Comparison of ENCODE assay signal across 11 mouse cellular contexts in the genomic region with DNA sequence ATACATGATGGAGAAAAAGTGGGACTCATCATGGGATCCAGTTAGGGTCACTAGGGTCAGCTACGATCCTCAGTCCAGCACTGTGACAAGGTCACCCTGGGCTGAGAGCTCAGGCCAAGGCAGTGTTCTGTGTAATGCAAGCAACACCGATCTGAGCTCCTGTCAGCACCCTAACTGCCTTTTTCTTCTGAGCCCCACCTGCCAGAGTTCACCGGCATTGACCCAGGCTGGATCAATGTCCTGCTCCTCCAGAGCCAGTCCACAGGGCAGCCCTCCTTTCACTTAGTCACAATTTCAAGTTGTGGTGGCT. TPM values are rescaled to one million over a fixed set of nuclear protein-coding genes. Genes with fewer than 3 reads are reported as not detected.
DNase-seq lines count a peak whose midpoint lies in the region; ATAC-seq lines count a peak whose summit lies in the region.
"Had no signal": no experiment of that assay in that cellular context is flagged by ENCODE, and none has a peak within 500 bp of the region (broad histone marks: within the 10 kb centered on the region; RNA-seq: fewer than 3 reads in every experiment).

No protein-coding gene starts in this region.

- 0 out of 2 replicates have a peak, but pooled peaks have one; percentile 5 for ATAC-seq in intestine, embryonic 14.5 days (replicated peaks; ENCODE audit: low FRiP score, low TSS enrichment, low read depth)
- ATAC-seq in intestine, embryonic 15.5 days, result no peak; the same call in 1 of the 2 replicates
- ATAC-seq in embryonic facial prominence, embryonic 14.5 days (ENCODE audit: low read depth), result no peak
- peak; percentile 4 for ATAC-seq in hindbrain, embryonic 12.5 days (ENCODE audit: low FRiP score)
- ATAC-seq in midbrain, embryonic 13.5 days, result no peak; the same call in 1 of the 2 replicates
- ATAC-seq in erythroid progenitor cell, adult 5-6 weeks (replicated peaks; ENCODE audit: low FRiP score, poor library complexity, severe bottlenecking), result no peak

- H3K36me3 ChIP-seq in intestine, embryonic 14.5 days (ENCODE audit: control insufficient read depth, insufficient read depth, low read length), result peaks cover 13% of the 10 kb centered on the region; the same call in 1 of the 2 replicates
- 0 out of 2 replicates have a peak, but pooled peaks cover 1% of the 10 kb centered on the region for H3K36me3 ChIP-seq in intestine, embryonic 15.5 days
- H3K36me3 ChIP-seq in embryonic facial prominence, embryonic 14.5 days (ENCODE audit: control insufficient read depth, insufficient read depth, low read length), result peaks cover 23% of the 10 kb centered on the region
- peaks cover 11% of the 10 kb centered on the region for H3K36me3 ChIP-seq in hindbrain, embryonic 12.5 days
- H3K36me3 ChIP-seq in midbrain, embryonic 13.5 days, result peaks cover 15% of the 10 kb centered on the region

- H3K9ac ChIP-seq in intestine, embryonic 14.5 days (ENCODE audit: low read length), result no peak overlapping the region
- no peak overlapping the region for H3K9ac ChIP-seq in intestine, embryonic 15.5 days
- peak overlapping the region; percentile 80; the same call in 1 of the 2 replicates for H3K9ac ChIP-seq in embryonic facial prominence, embryonic 14.5 days (ENCODE audit: low read depth, low read length)
- H3K9ac ChIP-seq in hindbrain, embryonic 12.5 days, result no peak overlapping the region
- peak overlapping the region; percentile 93; the same call in 1 of the 2 replicates for H3K9ac ChIP-seq in midbrain, embryonic 13.5 days (replicated peaks)

- peak overlapping the region; percentile 77 for H3K4me2 ChIP-seq in intestine, embryonic 14.5 days (ENCODE audit: low read length)
- no peak overlapping the region for H3K4me2 ChIP-seq in intestine, embryonic 15.5 days (replicated peaks)
- H3K4me2 ChIP-seq in embryonic facial prominence, embryonic 14.5 days (ENCODE audit: low read depth, low read length), result peak overlapping the region; percentile 78
- H3K4me2 ChIP-seq in hindbrain, embryonic 12.5 days (replicated peaks), result peak overlapping the region; percentile 90
- peak overlapping the region; percentile 92 for H3K4me2 ChIP-seq in midbrain, embryonic 13.5 days (replicated peaks)

- WGBS in intestine, embryonic 14.5 days, result 70% methylated on average over 3 of the region's 3 CpGs
- 73% methylated on average over 3 of the region's 3 CpGs for WGBS in intestine, embryonic 15.5 days
- 70% methylated on average over 3 of the region's 3 CpGs for WGBS in embryonic facial prominence, embryonic 14.5 days
- 79% methylated on average over 3 of the region's 3 CpGs for WGBS in hindbrain, embryonic 12.5 days
- 84% methylated on average over 3 of the region's 3 CpGs for WGBS in midbrain, embryonic 13.5 days

- H3K9me3 ChIP-seq in intestine, embryonic 14.5 days (ENCODE audit: control insufficient read depth, low read length), result no peaks in the 10 kb centered on the region
- no peaks in the 10 kb centered on the region for H3K9me3 ChIP-seq in intestine, embryonic 15.5 days
- no peaks in the 10 kb centered on the region for H3K9me3 ChIP-seq in embryonic facial prominence, embryonic 14.5 days (ENCODE audit: control insufficient read depth, low read length)
- H3K9me3 ChIP-seq in hindbrain, embryonic 12.5 days (replicated peaks), result no peaks in the 10 kb centered on the region
- H3K9me3 ChIP-seq in midbrain, embryonic 13.5 days, result no peaks in the 10 kb centered on the region

- no peaks in the 10 kb centered on the region for H3K27me3 ChIP-seq in intestine, embryonic 14.5 days (replicated peaks; ENCODE audit: control insufficient read depth, insufficient read depth, low read length)
- no peaks in the 10 kb centered on the region for H3K27me3 ChIP-seq in intestine, embryonic 15.5 days (replicated peaks)
- no peaks in the 10 kb centered on the region for H3K27me3 ChIP-seq in embryonic facial prominence, embryonic 14.5 days (replicated peaks; ENCODE audit: control insufficient read depth, insufficient read depth, low read length)
- H3K27me3 ChIP-seq in hindbrain, embryonic 12.5 days, result no peaks in the 10 kb centered on the region
- no peaks in the 10 kb centered on the region for H3K27me3 ChIP-seq in midbrain, embryonic 13.5 days

- DNase-seq in intestine, embryonic 14.5 days (ENCODE audit: low spot score), result no peak
- DNase-seq in embryonic facial prominence, embryonic 14.5 days (ENCODE audit: low spot score), result no peak
- no peak for DNase-seq in MN1 (ENCODE audit: low spot score)
- no peak for DNase-seq in cerebellum, postnatal 36 days

- peak overlapping the region; percentile 66; the same call in 1 of the 2 replicates for H3K4me3 ChIP-seq in intestine, embryonic 14.5 days (ENCODE audit: low read depth, low read length)
- no peak overlapping the region for H3K4me3 ChIP-seq in intestine, embryonic 15.5 days (replicated peaks)
- peak overlapping the region; percentile 62; the same call in 1 of the 2 replicates for H3K4me3 ChIP-seq in embryonic facial prominence, embryonic 14.5 days (ENCODE audit: low read depth, low read length)
- no peak overlapping the region for H3K4me3 ChIP-seq in hindbrain, embryonic 12.5 days
- H3K4me3 ChIP-seq in midbrain, embryonic 13.5 days (replicated peaks), result peak overlapping the region; percentile 86

- 0 out of 2 replicates have a peak overlapping the region, but pooled peaks have one; percentile 18 for H3K27ac ChIP-seq in intestine, embryonic 14.5 days (ENCODE audit: low read depth)
- H3K27ac ChIP-seq in intestine, embryonic 15.5 days, result no peak overlapping the region; the same call in 1 of the 2 replicates
- H3K27ac ChIP-seq in embryonic facial prominence, embryonic 14.5 days (replicated peaks; ENCODE audit: low read depth, low read length), result peak overlapping the region; percentile 44; the same call in 1 of the 2 replicates
- H3K27ac ChIP-seq in hindbrain, embryonic 12.5 days, result peak overlapping the region; percentile 88
- H3K27ac ChIP-seq in midbrain, embryonic 13.5 days, result peak overlapping the region; percentile 86

- H3K4me1 ChIP-seq in intestine, embryonic 14.5 days (replicated peaks; ENCODE audit: control insufficient read depth, insufficient read depth, low read length), result peaks cover 30% of the 10 kb centered on the region
- H3K4me1 ChIP-seq in intestine, embryonic 15.5 days (replicated peaks), result peaks cover 42% of the 10 kb centered on the region
- H3K4me1 ChIP-seq in embryonic facial prominence, embryonic 14.5 days (ENCODE audit: control insufficient read depth, insufficient read depth, low read length), result peaks cover 42% of the 10 kb centered on the region
- H3K4me1 ChIP-seq in hindbrain, embryonic 12.5 days, result peaks cover 71% of the 10 kb centered on the region
- peaks cover 89% of the 10 kb centered on the region for H3K4me1 ChIP-seq in midbrain, embryonic 13.5 days (replicated peaks)

RNA-seq across cellular contexts. Expression of a gene that starts 13.2 kb away (rescaled TPM):
- polyA plus RNA-seq in intestine, embryonic 14.5 days (2014; fragmentation: Nextera tagmentation; extraction: Ambion mirVana), result 21.4 and 22.6 TPM in 2 replicates
- 17.6 and 18.9 TPM in 2 replicates for polyA plus RNA-seq in intestine, embryonic 15.5 days (2015; fragmentation: Nextera tagmentation; extraction: Ambion mirVana)
- polyA plus RNA-seq in embryonic facial prominence, embryonic 14.5 days (2014; fragmentation: Nextera tagmentation; extraction: Ambion mirVana), result 40.3 and 40.9 TPM in 2 replicates
- polyA plus RNA-seq in hindbrain, embryonic 12.5 days (2016; fragmentation: Nextera tagmentation; extraction: Ambion mirVana), result 70.8 and 74.1 TPM in 2 replicates
- 47.9 and 55.5 TPM in 2 replicates for polyA plus RNA-seq in midbrain, embryonic 13.5 days (2015; fragmentation: Nextera tagmentation; extraction: Ambion mirVana)
- 3.8 TPM in 1 of 2 replicates, not detected in the other for total RNA-seq in erythroid progenitor cell, adult 5-6 weeks (2015; ENCODE audit: low replicate concordance)
- total RNA-seq in erythroid progenitor cell, adult 5-6 weeks (2017; ENCODE audit: low replicate concordance), result 0.26 and 4.4 TPM in 2 replicates

RNA-seq across cellular contexts. Expression of a gene that starts 45.8 kb away (rescaled TPM):
- 188 and 192 TPM in 2 replicates for polyA plus RNA-seq in intestine, embryonic 14.5 days (2014; fragmentation: Nextera tagmentation; extraction: Ambion mirVana)
- polyA plus RNA-seq in intestine, embryonic 15.5 days (2015; fragmentation: Nextera tagmentation; extraction: Ambion mirVana), result 184 and 193 TPM in 2 replicates
- 220 and 226 TPM in 2 replicates for polyA plus RNA-seq in embryonic facial prominence, embryonic 14.5 days (2014; fragmentation: Nextera tagmentation; extraction: Ambion mirVana)
- 179 and 194 TPM in 2 replicates for polyA plus RNA-seq in hindbrain, embryonic 12.5 days (2016; fragmentation: Nextera tagmentation; extraction: Ambion mirVana)
- 142 and 145 TPM in 2 replicates for polyA plus RNA-seq in midbrain, embryonic 13.5 days (2015; fragmentation: Nextera tagmentation; extraction: Ambion mirVana)
- 64.6 and 68.1 TPM in 2 replicates for total RNA-seq in erythroid progenitor cell, adult 5-6 weeks (2015; ENCODE audit: low replicate concordance)
- 58.0 and 97.5 TPM in 2 replicates for total RNA-seq in erythroid progenitor cell, adult 5-6 weeks (2017; ENCODE audit: low replicate concordance)

RNA-seq across cellular contexts. Expression of a gene that starts 45.9 kb away (rescaled TPM):
- 87.8 and 96.0 TPM in 2 replicates for polyA plus RNA-seq in intestine, embryonic 14.5 days (2014; fragmentation: Nextera tagmentation; extraction: Ambion mirVana)
- polyA plus RNA-seq in intestine, embryonic 15.5 days (2015; fragmentation: Nextera tagmentation; extraction: Ambion mirVana), result 79.8 and 82.8 TPM in 2 replicates
- polyA plus RNA-seq in embryonic facial prominence, embryonic 14.5 days (2014; fragmentation: Nextera tagmentation; extraction: Ambion mirVana), result 101 and 121 TPM in 2 replicates
- 153 and 161 TPM in 2 replicates for polyA plus RNA-seq in hindbrain, embryonic 12.5 days (2016; fragmentation: Nextera tagmentation; extraction: Ambion mirVana)
- 171 and 183 TPM in 2 replicates for polyA plus RNA-seq in midbrain, embryonic 13.5 days (2015; fragmentation: Nextera tagmentation; extraction: Ambion mirVana)
- total RNA-seq in erythroid progenitor cell, adult 5-6 weeks (2015; ENCODE audit: low replicate concordance), result 15.1 and 18.4 TPM in 2 replicates
- total RNA-seq in erythroid progenitor cell, adult 5-6 weeks (2017; ENCODE audit: low replicate concordance), result 4.7 and 18.2 TPM in 2 replicates

RNA-seq across cellular contexts. Expression of a gene that starts 48.8 kb away (rescaled TPM):
- polyA plus RNA-seq in intestine, embryonic 14.5 days (2014; fragmentation: Nextera tagmentation; extraction: Ambion mirVana), result not detected in 2 replicates
- polyA plus RNA-seq in intestine, embryonic 15.5 days (2015; fragmentation: Nextera tagmentation; extraction: Ambion mirVana), result not detected in 2 replicates
- not detected in 2 replicates for polyA plus RNA-seq in embryonic facial prominence, embryonic 14.5 days (2014; fragmentation: Nextera tagmentation; extraction: Ambion mirVana)
- not detected in 2 replicates for polyA plus RNA-seq in hindbrain, embryonic 12.5 days (2016; fragmentation: Nextera tagmentation; extraction: Ambion mirVana)
- polyA plus RNA-seq in midbrain, embryonic 13.5 days (2015; fragmentation: Nextera tagmentation; extraction: Ambion mirVana), result not detected in 2 replicates
- total RNA-seq in erythroid progenitor cell, adult 5-6 weeks (2015; ENCODE audit: low replicate concordance), result not detected in 2 replicates
- total RNA-seq in erythroid progenitor cell, adult 5-6 weeks (2017; ENCODE audit: low replicate concordance), result not detected in 2 replicates
- total RNA-seq: gastrocnemius, postnatal 25 days had no signal
- polyA plus RNA-seq: brain, embryonic 14.5 days; testis, adult 2 months had no signal

Comparison
In these comparisons a context has a peak if more than half of its experiments do, and no peak if none do; other contexts are left out.
1. ATAC-seq: peak in intestine, embryonic 14.5 days (single experiment) and hindbrain, embryonic 12.5 days (single experiment); none in intestine, embryonic 15.5 days (single experiment), embryonic facial prominence, embryonic 14.5 days (single experiment), midbrain, embryonic 13.5 days (single experiment) and erythroid progenitor cell, adult 5-6 weeks (single experiment).
2. H3K4me3 ChIP-seq: peak in intestine, embryonic 14.5 days (single experiment), embryonic facial prominence, embryonic 14.5 days (single experiment) and midbrain, embryonic 13.5 days (single experiment); none in intestine, embryonic 15.5 days (single experiment) and hindbrain, embryonic 12.5 days (single experiment).
3. H3K9ac ChIP-seq: peak in embryonic facial prominence, embryonic 14.5 days (single experiment) and midbrain, embryonic 13.5 days (single experiment); none in intestine, embryonic 14.5 days (single experiment), intestine, embryonic 15.5 days (single experiment) and hindbrain, embryonic 12.5 days (single experiment).